Mouse (Mus musculus): Measurements from ENCODE around the gene Nlrc5.
A peak's percentile ranks its signal among the peaks of the same experiment; 100 is the strongest.

Nlrc5 gene

GRCm38 (mm10) chr8:94528245-94528644, 94.1 kb downstream of the Nlrc5 start:
- peak; percentile 51 for DNase-seq (ENCODE audit: extremely low spot score)

GRCm38 (mm10) chr8:94529875-94530274, 95.7 kb downstream of the Nlrc5 start:
- no peak for DNase-seq (ENCODE audit: extremely low spot score)

- no peak for DNase-seq (ENCODE audit: extremely low spot score)
These were observed 96.5 kb downstream of the Nlrc5 start for GRCm38 (mm10) chr8:94530643-94531042.

GRCm38 (mm10) chr8:94532000-94532399, 97.8 kb downstream of the Nlrc5 start:
- DNase-seq (ENCODE audit: extremely low spot score): peak; percentile 46

- DNase-seq (ENCODE audit: extremely low spot score): no peak
These were observed 98.3 kb downstream of the Nlrc5 start for GRCm38 (mm10) chr8:94532525-94532872.

GRCm38 (mm10) chr8:94532873-94533671, 98.9 kb downstream of the Nlrc5 start, which contains the start of gene Cpne2:
TSS of gene Cpne2 (plus strand) at chr8:94532990.
- DNase-seq (ENCODE audit: extremely low spot score): peak; percentile 80

GRCm38 (mm10) chr8:94534612-94535011, 100.5 kb downstream of the Nlrc5 start:
- DNase-seq (ENCODE audit: extremely low spot score): no peak

GRCm38 (mm10) chr8:94535631-94536030, 101.5 kb downstream of the Nlrc5 start:
- DNase-seq (ENCODE audit: extremely low spot score): no peak

GRCm38 (mm10) chr8:94537456-94537855, 103.3 kb downstream of the Nlrc5 start:
- no peak for DNase-seq (ENCODE audit: extremely low spot score)

- no peak for DNase-seq (ENCODE audit: extremely low spot score)
These were observed 105.9 kb downstream of the Nlrc5 start for GRCm38 (mm10) chr8:94540025-94540424.

- DNase-seq (ENCODE audit: extremely low spot score): no peak
These were observed 107.0 kb downstream of the Nlrc5 start for GRCm38 (mm10) chr8:94540889-94541795.

- no peak for DNase-seq (ENCODE audit: extremely low spot score)
These were observed 109.8 kb downstream of the Nlrc5 start for GRCm38 (mm10) chr8:94543981-94544380.

GRCm38 (mm10) chr8:94549041-94549440, 114.9 kb downstream of the Nlrc5 start:
- no peak for DNase-seq (ENCODE audit: extremely low spot score)

GRCm38 (mm10) chr8:94549482-94549881, 115.3 kb downstream of the Nlrc5 start:
- no peak for DNase-seq (ENCODE audit: extremely low spot score)

GRCm38 (mm10) chr8:94549998-94550397, 115.8 kb downstream of the Nlrc5 start:
- no peak for DNase-seq (ENCODE audit: extremely low spot score)

- peak; percentile 79 for DNase-seq (ENCODE audit: extremely low spot score)
These were observed 117.6 kb downstream of the Nlrc5 start for GRCm38 (mm10) chr8:94551471-94552422.

- DNase-seq (ENCODE audit: extremely low spot score): no peak
These were observed 118.5 kb downstream of the Nlrc5 start for GRCm38 (mm10) chr8:94552696-94553095.

- no peak for DNase-seq (ENCODE audit: extremely low spot score)
These were observed 123.1 kb downstream of the Nlrc5 start for GRCm38 (mm10) chr8:94557281-94557680.

- peak; percentile 22 for DNase-seq (ENCODE audit: extremely low spot score)
These were observed 127.1 kb downstream of the Nlrc5 start for GRCm38 (mm10) chr8:94561256-94561655.

- DNase-seq (ENCODE audit: extremely low spot score): no peak
These were observed 130.3 kb downstream of the Nlrc5 start for GRCm38 (mm10) chr8:94564421-94564820.

GRCm38 (mm10) chr8:94566033-94566432, 131.9 kb downstream of the Nlrc5 start:
- DNase-seq (ENCODE audit: extremely low spot score): no peak

All from embryo, embryonic 9.5 days (tissue).